Mouse (Mus musculus): ENCODE results near the gene Ccdc177. TPM values are rescaled to one million over a fixed set of nuclear protein-coding genes. Genes with fewer than 3 reads are reported as not detected.

The Ccdc177 gene
- total and polyA plus RNA-seq, 3 experiments: not detected

DNA sequence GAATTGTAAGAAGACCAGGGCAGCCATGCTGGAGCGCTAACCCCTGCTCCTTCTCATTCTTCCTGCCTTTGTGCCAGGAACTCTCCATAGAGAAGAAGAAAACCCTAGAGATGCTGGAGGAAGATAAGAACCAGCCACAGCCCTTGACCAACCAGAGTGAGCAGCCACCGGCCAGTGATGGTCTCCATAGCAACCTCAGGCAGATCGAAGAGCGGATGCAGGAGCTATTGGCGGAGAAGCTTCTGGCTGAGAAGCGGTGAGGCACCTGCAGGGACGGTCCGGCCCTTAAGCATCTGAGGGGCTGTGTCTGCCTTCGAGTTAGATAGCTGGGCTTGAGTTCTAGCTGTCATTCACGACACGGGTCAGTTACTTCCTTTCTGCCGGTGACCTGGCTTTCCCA, 40.0 kb downstream of the Ccdc177 start:
- peaks cover 27% of the 10 kb centered on the region for H3K27me3 ChIP-seq (replicated peaks)
- no peaks in the 10 kb centered on the region for H3K36me3 ChIP-seq (replicated peaks in 1 of 2; ENCODE audit: control insufficient read depth in 1 of 2, insufficient read depth in 1 of 2, low read length in 1 of 2)
- H3K9me3 ChIP-seq (replicated peaks; ENCODE audit: low read length): no peaks in the 10 kb centered on the region
- in situ Hi-C loops (cut with MboI; ENCODE audit: low pct_ligation_motif_present, low pct_unique_long_range_greater_than_20kb, low sequenced_read_pairs): no loop called here
- no peaks in the 10 kb centered on the region for H3K79me2 ChIP-seq (replicated peaks; ENCODE audit: control insufficient read depth, extremely low read depth, insufficient read depth, poor library complexity, severe bottlenecking)
- no peak overlapping the region for H3K4me2 ChIP-seq (ENCODE audit: insufficient read depth, low read depth, poor library complexity, severe bottlenecking)
- no peak for TF ChIP-seq TCF12 (IDR thresholded peaks at IDR 0.05; ENCODE audit: low read depth, low read length)
- no peak for TF ChIP-seq KAT2A (IDR thresholded peaks at IDR 0.05; ENCODE audit: insufficient replicate concordance, low read length)
- TF ChIP-seq E2F4 (IDR thresholded peaks at IDR 0.05; ENCODE audit: insufficient replicate concordance, low read depth, low read length): no peak
- TF ChIP-seq MXI1 (IDR thresholded peaks at IDR 0.05; ENCODE audit: low read depth, low read length): no peak
- peaks cover 0 to 4% of the 10 kb centered on the region in 2 experiments; a peak in 2 of 4 replicates for H3K4me1 ChIP-seq (ENCODE audit: control insufficient read depth in 1 of 2, insufficient read depth in 2 of 2)
- no peak overlapping the region for H3K27ac ChIP-seq (ENCODE audit: insufficient read depth, low read depth)
- no peak overlapping the region for H3K9ac ChIP-seq (ENCODE audit: insufficient read depth, low read depth)
- no peak for DNase-seq (ENCODE audit: extremely low read depth)
- no peak overlapping the region for H3K4me3 ChIP-seq (replicated peaks in 1 of 3; ENCODE audit: low read depth in 2 of 3, low read length in 2 of 3, poor library complexity in 1 of 3)
- dilution Hi-C loops (cut with MboI; ENCODE audit: extremely low pct_ligation_motif_present, extremely low pct_unique_long_range_greater_than_20kb, low sequenced_read_pairs): no loop called here

DNA sequence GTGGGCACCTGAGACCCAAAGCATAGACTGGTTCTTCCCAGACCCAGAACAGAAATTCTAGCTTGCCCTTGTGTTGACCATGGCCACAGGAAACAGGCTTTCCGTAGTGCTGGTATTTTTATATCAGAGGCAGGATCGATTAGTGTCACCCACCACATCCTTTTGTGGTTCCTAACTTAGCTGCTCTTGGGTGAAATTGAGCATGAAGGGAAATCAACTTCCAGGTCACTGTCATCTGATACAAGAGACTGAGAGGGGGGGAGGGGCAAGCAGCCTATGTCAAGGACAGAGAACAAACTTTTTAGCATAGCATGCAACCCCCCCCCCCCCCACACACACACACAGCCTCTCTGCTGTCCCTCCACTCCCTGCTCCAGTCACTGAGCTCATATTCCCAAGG, 41.3 kb downstream of the Ccdc177 start:
- dilution Hi-C loops (cut with MboI; ENCODE audit: extremely low pct_ligation_motif_present, extremely low pct_unique_long_range_greater_than_20kb, low sequenced_read_pairs) (no loop called here), in situ Hi-C loops (cut with MboI; ENCODE audit: low pct_ligation_motif_present, low pct_unique_long_range_greater_than_20kb, low sequenced_read_pairs) (no loop called here)
- H3K4me1 ChIP-seq (ENCODE audit: control insufficient read depth in 1 of 2, insufficient read depth in 2 of 2): peaks cover 0 to 4% of the 10 kb centered on the region in 2 experiments; a peak in 2 of 4 replicates
- no peak for TF ChIP-seq PAX5 (IDR thresholded peaks at IDR 0.05; ENCODE audit: low read length)
- TF ChIP-seq JUN (IDR thresholded peaks at IDR 0.05; ENCODE audit: insufficient read depth, low read depth, low read length): no peak
- no peak for TF ChIP-seq POLR2AphosphoS2 (IDR thresholded peaks at IDR 0.05; ENCODE audit: low read depth, low read length)
- no peak for TF ChIP-seq MXI1 (IDR thresholded peaks at IDR 0.05; ENCODE audit: low read depth, low read length)
- no peak for TF ChIP-seq ELF1 (IDR thresholded peaks at IDR 0.05; ENCODE audit: low read depth, low read length)
- no peak for TF ChIP-seq RCOR1 (conservative IDR thresholded peaks at IDR 0.05; ENCODE audit: low read depth, low read length)
- no peak for TF ChIP-seq SMC3 (IDR thresholded peaks at IDR 0.05; ENCODE audit: low read depth, low read length)
- TF ChIP-seq BHLHE40 (IDR thresholded peaks at IDR 0.05; ENCODE audit: low read depth, low read length): no peak
- TF ChIP-seq IRF4 (IDR thresholded peaks at IDR 0.05; ENCODE audit: low read depth, low read length): no peak
- H3K9ac ChIP-seq (ENCODE audit: insufficient read depth, low read depth): no peak overlapping the region
- H3K4me3 ChIP-seq (replicated peaks in 1 of 3; ENCODE audit: low read depth in 2 of 3, low read length in 2 of 3, poor library complexity in 1 of 3): no peak overlapping the region
- H3K9me3 ChIP-seq (replicated peaks; ENCODE audit: low read length): no peaks in the 10 kb centered on the region
- no peaks in the 10 kb centered on the region for H3K36me3 ChIP-seq (replicated peaks in 1 of 2; ENCODE audit: control insufficient read depth in 1 of 2, insufficient read depth in 1 of 2, low read length in 1 of 2)
- no peaks in the 10 kb centered on the region for H3K79me2 ChIP-seq (replicated peaks; ENCODE audit: control insufficient read depth, extremely low read depth, insufficient read depth, poor library complexity, severe bottlenecking)
- H3K27ac ChIP-seq (ENCODE audit: insufficient read depth, low read depth): no peak overlapping the region
- H3K4me2 ChIP-seq (ENCODE audit: insufficient read depth, low read depth, poor library complexity, severe bottlenecking): no peak overlapping the region
- H3K27me3 ChIP-seq (replicated peaks): peaks cover 29% of the 10 kb centered on the region
- no peak for DNase-seq (ENCODE audit: extremely low read depth)

DNA sequence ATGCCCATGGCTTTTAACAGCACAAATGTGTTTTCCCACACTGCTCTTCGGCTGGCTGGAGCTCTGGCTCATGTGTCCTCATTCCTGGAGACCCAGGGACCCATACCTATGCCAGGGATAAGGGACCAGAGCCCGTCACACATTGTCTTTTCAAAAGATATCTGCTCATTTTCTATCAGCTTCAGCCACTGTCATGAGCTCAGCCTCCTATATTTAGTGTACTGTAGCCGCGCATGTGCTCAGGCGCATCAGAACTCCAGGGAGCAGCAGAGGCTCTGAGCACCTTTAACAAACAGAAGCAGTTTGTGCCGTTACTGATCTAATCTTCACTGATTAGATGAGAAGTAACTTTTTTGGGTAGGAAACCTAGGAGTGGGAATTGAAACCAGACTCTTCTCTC, 44.6 kb downstream of the Ccdc177 start:
- H3K9ac ChIP-seq (ENCODE audit: insufficient read depth, low read depth): no peak overlapping the region
- dilution Hi-C loops (cut with MboI; ENCODE audit: extremely low pct_ligation_motif_present, extremely low pct_unique_long_range_greater_than_20kb, low sequenced_read_pairs): no loop called here
- peaks cover 53% of the 10 kb centered on the region for H3K27me3 ChIP-seq (replicated peaks)

More for the DNA sequence above, 44.6 kb downstream of the Ccdc177 start:
- H3K79me2 ChIP-seq (replicated peaks; ENCODE audit: control insufficient read depth, extremely low read depth, insufficient read depth, poor library complexity, severe bottlenecking): no peaks in the 10 kb centered on the region
- no peak for DNase-seq (ENCODE audit: extremely low read depth)
- no peak overlapping the region for H3K27ac ChIP-seq (ENCODE audit: insufficient read depth, low read depth)
- no peaks in the 10 kb centered on the region for H3K9me3 ChIP-seq (replicated peaks; ENCODE audit: low read length)
- H3K36me3 ChIP-seq (replicated peaks in 1 of 2; ENCODE audit: control insufficient read depth in 1 of 2, insufficient read depth in 1 of 2, low read length in 1 of 2): no peaks in the 10 kb centered on the region
- H3K4me3 ChIP-seq (replicated peaks in 1 of 3; ENCODE audit: low read depth in 2 of 3, low read length in 2 of 3, poor library complexity in 1 of 3): no peak overlapping the region
- in situ Hi-C loops (cut with MboI; ENCODE audit: low pct_ligation_motif_present, low pct_unique_long_range_greater_than_20kb, low sequenced_read_pairs): no loop called here
- peaks cover 0 to 4% of the 10 kb centered on the region in 2 experiments; a peak in 2 of 4 replicates for H3K4me1 ChIP-seq (ENCODE audit: control insufficient read depth in 1 of 2, insufficient read depth in 2 of 2)
- TF ChIP-seq NELFE (IDR thresholded peaks at IDR 0.05; ENCODE audit: low read depth, low read length) (no peak), NRF1 (IDR thresholded peaks at IDR 0.05; ENCODE audit: low read depth, low read length) (0 out of 2 replicates have a peak, but pooled peaks have one; percentile 16)
- H3K4me2 ChIP-seq (ENCODE audit: insufficient read depth, low read depth, poor library complexity, severe bottlenecking): no peak overlapping the region

Data from CH12.LX (cell line).